Mouse (Mus musculus) cortical plate, adult 2 months (tissue): ENCODE measurements around the gene Dgke.

Experiments
- CTCF ChIP-seq: fragments of 200-500 bp; IDR thresholded peaks from 2 replicates; pipeline ENCODE4 v1.5.1; 2011; ENCODE audit warnings: mild to moderate bottlenecking, control low read depth, low read length; ENCODE audit not compliant: insufficient read depth; ENCODE audit errors: extremely low read depth
- POLR2A ChIP-seq: fragments of 200-500 bp; IDR thresholded peaks from 2 replicates; pipeline ENCODE4 v1.6.1; 2011; ENCODE audit warnings: mild to moderate bottlenecking, low read length, control low read depth; ENCODE audit not compliant: insufficient read depth; ENCODE audit errors: extremely low read depth

DNA sequence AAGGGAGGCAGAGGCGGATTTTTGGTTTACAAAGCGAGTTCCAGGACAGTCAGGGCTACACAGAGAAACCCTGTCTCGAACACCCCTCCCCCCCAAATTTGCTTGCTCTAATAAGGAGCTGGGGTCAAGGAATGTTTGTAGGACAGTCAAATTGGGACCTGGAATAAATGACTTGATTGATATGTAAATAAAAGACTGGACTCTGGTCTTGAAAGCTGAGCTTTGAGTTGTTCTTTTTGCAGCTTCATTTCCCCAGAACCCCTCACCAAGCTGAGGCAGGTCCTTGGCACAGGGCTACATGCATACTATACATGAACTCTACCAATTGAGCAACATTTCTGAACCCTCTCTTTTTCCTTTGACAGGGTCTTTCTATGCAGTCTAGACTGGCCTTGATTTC lies 20.6 kb downstream of the Dgke start:
- no peak for TF ChIP-seq POLR2A
- TF ChIP-seq CTCF = no peak
